Mouse (Mus musculus): Measurements from ENCODE around the gene Fam129a. TPM values are rescaled to one million over a fixed set of nuclear protein-coding genes. Genes with fewer than 3 reads are reported as not detected.

Fam129a gene
- total RNA-seq, 1 experiment: 7.5 TPM

DNA sequence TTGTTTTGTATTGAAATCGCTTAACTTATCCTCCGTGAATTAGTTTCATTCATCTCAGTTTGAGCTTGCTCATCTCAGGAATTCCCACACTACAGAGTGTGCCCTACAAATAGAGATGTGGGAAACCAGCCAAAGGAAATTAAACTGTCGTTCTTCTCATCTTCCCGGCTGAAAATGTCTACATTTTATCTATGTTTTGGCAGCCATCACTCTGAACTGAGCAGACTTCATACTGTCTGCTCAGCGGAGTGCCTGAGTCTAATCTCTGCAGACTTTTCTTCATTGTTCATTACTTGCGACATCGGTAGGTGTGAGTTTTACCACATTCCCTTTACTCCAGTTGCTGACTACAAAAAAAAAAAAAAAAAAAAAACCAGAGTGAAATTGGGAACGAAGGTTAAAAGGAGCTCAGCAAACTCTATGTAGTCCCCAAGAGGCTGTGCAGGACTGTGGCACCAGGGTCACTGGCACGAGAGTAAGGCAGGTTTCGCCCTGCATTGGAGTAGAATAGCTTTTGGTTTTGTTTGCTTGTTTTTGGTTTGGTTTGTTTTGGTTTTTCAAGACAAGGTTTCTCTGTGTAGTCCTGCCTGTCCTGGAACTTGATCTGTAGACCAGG is 43.4 kb downstream of the Fam129a start:
- TF ChIP-seq ZNF384 (IDR thresholded peaks at IDR 0.05; ENCODE audit: low read depth, low read length) (no peak), ZC3H11A (IDR thresholded peaks at IDR 0.05; ENCODE audit: borderline replicate concordance, low read depth, low read length) (no peak), HCFC1 (IDR thresholded peaks at IDR 0.05; ENCODE audit: borderline replicate concordance, insufficient read depth, low read length) (no peak), MAFK (IDR thresholded peaks at IDR 0.05; ENCODE audit: insufficient read depth, low read depth, low read length) (no peak), CHD2 (IDR thresholded peaks at IDR 0.05; ENCODE audit: low read depth, low read length) (no peak)
- Histone ChIP-seq H3K36me3 (ENCODE audit: control insufficient read depth, insufficient read depth, low read length, poor library complexity, severe bottlenecking) (no peaks in the 10 kb centered on the region), H3K27ac (ENCODE audit: insufficient read depth, low read depth, low read length, poor library complexity, severe bottlenecking) (no peak overlapping the region), H3K9me3 (ENCODE audit: control insufficient read depth, insufficient read depth, low read depth, low read length) (no peaks in the 10 kb centered on the region), H3K4me3 (ENCODE audit: insufficient read depth in 1 of 2, low read depth in 1 of 2, low read length in 2 of 2, poor library complexity in 1 of 2, severe bottlenecking in 1 of 2) (no peak overlapping the region), H3K9ac (ENCODE audit: insufficient read depth, low read depth, low read length, poor library complexity, severe bottlenecking) (no peak overlapping the region), H3K4me1 (ENCODE audit: control insufficient read depth in 2 of 2, insufficient read depth in 2 of 2, low read length in 2 of 2, poor library complexity in 1 of 2) (no peaks in the 10 kb centered on the region)
- in situ Hi-C loops (cut with MboI; ENCODE audit: low sequenced_read_pairs in 2 of 2, unreplicated experiment in 2 of 2): no loop called here
- no peak for DNase-seq (ENCODE audit: low read depth, low spot score)

DNA sequence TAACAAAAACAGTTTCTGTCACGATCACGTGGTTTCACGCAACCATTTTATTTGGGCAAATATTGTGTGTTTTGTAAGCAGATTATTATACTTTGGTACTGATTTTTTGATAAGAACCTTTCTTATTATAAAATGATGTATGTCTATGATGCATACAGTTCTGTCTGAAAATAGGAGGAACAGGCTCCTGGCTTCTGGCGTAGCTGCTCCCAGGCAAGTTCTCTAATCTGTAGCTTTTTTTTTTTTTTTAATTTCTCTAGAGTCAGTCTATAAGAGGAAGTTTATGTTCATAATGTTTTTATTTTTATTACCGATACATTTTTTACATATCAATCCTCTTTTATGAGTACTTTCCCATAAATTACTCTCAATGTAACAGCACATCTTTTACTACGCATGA is 44.6 kb downstream of the Fam129a start:
- no peak for DNase-seq (ENCODE audit: low read depth, low spot score)
- H3K4me3 ChIP-seq (ENCODE audit: insufficient read depth in 1 of 2, low read depth in 1 of 2, low read length in 2 of 2, poor library complexity in 1 of 2, severe bottlenecking in 1 of 2): no peak overlapping the region
- in situ Hi-C loops (cut with MboI; ENCODE audit: low sequenced_read_pairs in 2 of 2, unreplicated experiment in 2 of 2): no loop called here
- H3K4me1 ChIP-seq (ENCODE audit: control insufficient read depth in 2 of 2, insufficient read depth in 2 of 2, low read length in 2 of 2, poor library complexity in 1 of 2): no peaks in the 10 kb centered on the region
- H3K9ac ChIP-seq (ENCODE audit: insufficient read depth, low read depth, low read length, poor library complexity, severe bottlenecking): no peak overlapping the region
- no peaks in the 10 kb centered on the region for H3K36me3 ChIP-seq (ENCODE audit: control insufficient read depth, insufficient read depth, low read length, poor library complexity, severe bottlenecking)
- no peak overlapping the region for H3K27ac ChIP-seq (ENCODE audit: insufficient read depth, low read depth, low read length, poor library complexity, severe bottlenecking)
- H3K9me3 ChIP-seq (ENCODE audit: control insufficient read depth, insufficient read depth, low read depth, low read length): no peaks in the 10 kb centered on the region
- no peak for TF ChIP-seq HCFC1 (IDR thresholded peaks at IDR 0.05; ENCODE audit: borderline replicate concordance, insufficient read depth, low read length)
- TF ChIP-seq ZNF384 (IDR thresholded peaks at IDR 0.05; ENCODE audit: low read depth, low read length): no peak
- TF ChIP-seq MAFK (IDR thresholded peaks at IDR 0.05; ENCODE audit: insufficient read depth, low read depth, low read length): no peak
- no peak for TF ChIP-seq ZC3H11A (IDR thresholded peaks at IDR 0.05; ENCODE audit: borderline replicate concordance, low read depth, low read length)
- TF ChIP-seq CHD2 (IDR thresholded peaks at IDR 0.05; ENCODE audit: low read depth, low read length): no peak

DNA sequence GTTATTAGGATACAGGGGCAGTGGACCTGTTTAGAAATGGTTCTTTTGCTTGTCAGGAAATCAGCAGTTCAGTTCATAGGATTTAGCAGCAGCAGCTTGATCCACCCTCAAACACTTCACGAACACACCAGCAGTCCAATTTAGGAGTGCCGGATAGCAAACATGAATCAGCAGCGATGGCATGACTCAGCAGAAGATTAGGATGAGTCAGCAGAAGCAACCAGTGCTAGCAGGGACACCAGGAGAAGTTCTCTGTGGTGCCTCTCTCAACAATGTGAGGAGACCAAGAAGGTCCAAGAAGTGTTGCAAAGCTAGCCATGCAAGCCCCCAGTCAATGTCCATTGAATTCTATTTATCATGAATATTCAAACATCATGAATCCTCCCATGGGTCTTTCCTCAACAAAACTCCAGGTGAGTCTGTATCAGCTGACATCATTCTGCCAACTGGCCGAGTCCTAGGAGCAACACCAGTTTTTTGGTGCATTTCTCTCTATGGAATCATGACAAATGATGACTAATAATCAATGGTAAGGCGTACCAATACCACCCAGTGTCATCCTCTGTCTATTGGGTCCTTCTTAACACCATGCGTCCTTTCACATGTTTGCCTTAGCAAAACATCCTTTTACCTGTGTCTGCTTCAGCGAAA is 45.7 kb downstream of the Fam129a start:
- no peak for DNase-seq (ENCODE audit: low read depth, low spot score)
- in situ Hi-C loops (cut with MboI; ENCODE audit: low sequenced_read_pairs in 2 of 2, unreplicated experiment in 2 of 2): no loop called here
- no peak for TF ChIP-seq ZC3H11A (IDR thresholded peaks at IDR 0.05; ENCODE audit: borderline replicate concordance, low read depth, low read length)
- TF ChIP-seq MAFK (IDR thresholded peaks at IDR 0.05; ENCODE audit: insufficient read depth, low read depth, low read length): peak; percentile 98
- Histone ChIP-seq H3K9me3 (ENCODE audit: control insufficient read depth, insufficient read depth, low read depth, low read length) (no peaks in the 10 kb centered on the region), H3K27ac (ENCODE audit: insufficient read depth, low read depth, low read length, poor library complexity, severe bottlenecking) (no peak overlapping the region), H3K4me3 (ENCODE audit: insufficient read depth in 1 of 2, low read depth in 1 of 2, low read length in 2 of 2, poor library complexity in 1 of 2, severe bottlenecking in 1 of 2) (no peak overlapping the region), H3K4me1 (ENCODE audit: control insufficient read depth in 2 of 2, insufficient read depth in 2 of 2, low read length in 2 of 2, poor library complexity in 1 of 2) (no peaks in the 10 kb centered on the region), H3K9ac (ENCODE audit: insufficient read depth, low read depth, low read length, poor library complexity, severe bottlenecking) (no peak overlapping the region), H3K36me3 (ENCODE audit: control insufficient read depth, insufficient read depth, low read length, poor library complexity, severe bottlenecking) (no peaks in the 10 kb centered on the region)

DNA sequence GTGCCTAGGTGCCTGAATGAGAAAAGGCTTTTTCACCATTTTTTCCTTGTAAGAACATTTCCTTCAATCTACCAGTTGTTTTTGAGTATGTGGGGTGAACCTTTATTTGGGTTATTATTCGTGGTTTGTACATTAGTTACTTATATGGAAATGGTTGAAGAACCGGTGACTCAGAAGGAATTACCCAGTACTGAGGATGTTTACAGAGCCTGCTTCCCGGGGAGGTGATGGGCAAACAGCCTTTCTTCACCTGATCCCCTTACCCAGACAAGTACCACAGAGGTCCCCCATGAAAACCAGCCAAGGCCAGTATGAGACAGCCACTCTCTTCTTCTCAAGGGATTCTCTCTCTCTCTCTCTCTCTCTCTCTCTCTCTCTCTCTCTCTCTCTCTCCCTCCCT is 47.3 kb downstream of the Fam129a start:
- H3K27ac ChIP-seq (ENCODE audit: insufficient read depth, low read depth, low read length, poor library complexity, severe bottlenecking): no peak overlapping the region
- H3K36me3 ChIP-seq (ENCODE audit: control insufficient read depth, insufficient read depth, low read length, poor library complexity, severe bottlenecking): no peaks in the 10 kb centered on the region
- TF ChIP-seq MAFK (IDR thresholded peaks at IDR 0.05; ENCODE audit: insufficient read depth, low read depth, low read length) (no peak), ZC3H11A (IDR thresholded peaks at IDR 0.05; ENCODE audit: borderline replicate concordance, low read depth, low read length) (no peak), CHD2 (IDR thresholded peaks at IDR 0.05; ENCODE audit: low read depth, low read length) (no peak), HCFC1 (IDR thresholded peaks at IDR 0.05; ENCODE audit: borderline replicate concordance, insufficient read depth, low read length) (no peak), ZNF384 (IDR thresholded peaks at IDR 0.05; ENCODE audit: low read depth, low read length) (no peak)
- H3K4me3 ChIP-seq (ENCODE audit: insufficient read depth in 1 of 2, low read depth in 1 of 2, low read length in 2 of 2, poor library complexity in 1 of 2, severe bottlenecking in 1 of 2): no peak overlapping the region
- no peaks in the 10 kb centered on the region for H3K4me1 ChIP-seq (ENCODE audit: control insufficient read depth in 2 of 2, insufficient read depth in 2 of 2, low read length in 2 of 2, poor library complexity in 1 of 2)
- no peak for DNase-seq (ENCODE audit: low read depth, low spot score)
- no peak overlapping the region for H3K9ac ChIP-seq (ENCODE audit: insufficient read depth, low read depth, low read length, poor library complexity, severe bottlenecking)
- H3K9me3 ChIP-seq (ENCODE audit: control insufficient read depth, insufficient read depth, low read depth, low read length): no peaks in the 10 kb centered on the region
- in situ Hi-C loops (cut with MboI; ENCODE audit: low sequenced_read_pairs in 2 of 2, unreplicated experiment in 2 of 2): no loop called here
